Mouse (Mus musculus) heart, adult 2 months (tissue): ENCODE measurements around the gene Clk1. TPM values are rescaled to one million over a fixed set of nuclear protein-coding genes. Genes with fewer than 3 reads are reported as not detected.
A peak's percentile ranks its signal among the peaks of the same experiment; 100 is the strongest.

Source experiments
- DNase-seq, 2 experiments: peaks; one replicate each; pipeline ENCODE4 v3.0.0; 2021
- H3K27ac ChIP-seq: fragments of 200-600 bp; 2 replicates; pipeline ENCODE4 v1.8.1; 2022
- H3K27me3 ChIP-seq: fragments of 200-500 bp; 2 replicates; pipeline ENCODE4 v1.6.1; 2012; ENCODE audit warnings: mild to moderate bottlenecking, low read length, inconsistent platforms, mixed read lengths; ENCODE audit not compliant: control insufficient read depth, insufficient read depth
- H3K36me3 ChIP-seq: fragments of 200-500 bp; 2 replicates; pipeline ENCODE4 v1.6.1; 2012; ENCODE audit warnings: low read length, inconsistent platforms; ENCODE audit not compliant: control insufficient read depth, insufficient read depth
- H3K4me1 ChIP-seq: fragments of 200-500 bp; 2 replicates; pipeline ENCODE4 v1.6.1; 2011; ENCODE audit warnings: low read length; ENCODE audit not compliant: control insufficient read depth, insufficient read depth
- H3K4me3 ChIP-seq: fragments of 200-600 bp; 2 replicates; pipeline ENCODE4 v1.8.1; 2022
- H3K79me2 ChIP-seq: fragments of 200-500 bp; replicated peaks from 2 replicates; pipeline ENCODE4 v1.6.1; 2012; ENCODE audit warnings: mild to moderate bottlenecking, inconsistent platforms, low read length, moderate library complexity, mixed read lengths; ENCODE audit not compliant: control insufficient read depth, insufficient read depth
- H3K9ac ChIP-seq: fragments of 200-500 bp; 2 replicates; pipeline ENCODE4 v1.6.1; 2012; ENCODE audit warnings: low read depth, mild to moderate bottlenecking, control low read depth, inconsistent platforms, low read length, mixed read lengths
- CTCF ChIP-seq: fragments of 200-600 bp; IDR thresholded peaks from 2 replicates; pipeline ENCODE4 v1.8.1; 2022; ENCODE audit warnings: antibody characterized with exemption, mild to moderate bottlenecking, moderate library complexity
- EP300 ChIP-seq: fragments of 200-500 bp; IDR thresholded peaks from 2 replicates; pipeline ENCODE4 v1.6.1; 2011; ENCODE audit warnings: low read depth, low read length, control low read depth; ENCODE audit not compliant: insufficient read depth
- POLR2A ChIP-seq: fragments of 200-500 bp; IDR thresholded peaks from 2 replicates; pipeline ENCODE4 v1.6.1; 2011; ENCODE audit warnings: mild to moderate bottlenecking, low read depth, low read length, control low read depth; ENCODE audit not compliant: insufficient read depth
- WGBS: fragments of 180-500 bp; shearing (Covaris S2); methylation state at CpG from one replicate; pipeline ENCODE4 v1.1.7; 2018; 5-methylcytosine and 5-hydroxymethylcytosine counted together
- intact Hi-C: fragments of 180-260 bp; cut with DNase I; formaldehyde crosslinking; loops from one replicate; pipeline ENCODE4 v1.15.1; 2025
- polyA plus RNA-seq: library from polyadenylated mRNA; depleted of rRNA; stranded (reverse); fragments of >200 nt; gene quantifications from 2 replicates; pipeline ENCODE4 v1.2.3, GENCODE M21; 2012
- total RNA-seq, 2 experiments: library from RNA; stranded (reverse); gene quantifications; 2 replicates each; pipeline ENCODE4 v1.2.3; 2021

The Clk1 gene
- total and polyA plus RNA-seq, 3 experiments: 43.3 to 50.4 (median 50.2) TPM

- Histone ChIP-seq H3K27ac (peak overlapping the region; percentile 80), H3K4me1 (peaks cover 2% of the 10 kb centered on the region), H3K9ac (peak overlapping the region; percentile 63), H3K27me3 (no peaks in the 10 kb centered on the region), H3K4me3 (peak overlapping the region; percentile 76), H3K36me3 (no peaks in the 10 kb centered on the region), H3K79me2 (peaks cover 1% of the 10 kb centered on the region; the same call in 1 of the 2 replicates)
- TF ChIP-seq EP300 (no peak), POLR2A (no peak), CTCF (no peak)
- intact Hi-C loops: loop anchor here (1.0 to 2.0 kb wide), 2 partner anchors 22 to 51 kb away; no protein-coding TSS in a partner anchor
- no peak for DNase-seq
- 10% methylated on average over 10 of the region's 10 CpGs for WGBS
These were observed 20.8 kb upstream of the Clk1 start for GRCm38 (mm10) chr1:58444691-58445090.

GRCm38 (mm10) chr1:58424551-58424950 lies 685 bp upstream of the Clk1 start:
- H3K4me1 ChIP-seq: peaks cover 12% of the 10 kb centered on the region
- intact Hi-C loops: loop anchor here (1.0 kb wide), 1 partner anchor 31 kb away; no protein-coding TSS in a partner anchor
- peaks cover 7% of the 10 kb centered on the region for H3K79me2 ChIP-seq
- H3K9ac ChIP-seq: no peak overlapping the region
- DNase-seq: no peak
- H3K27me3 ChIP-seq: no peaks in the 10 kb centered on the region
- no peak overlapping the region for H3K4me3 ChIP-seq
- peaks cover 21% of the 10 kb centered on the region for H3K36me3 ChIP-seq
- TF ChIP-seq POLR2A: no peak
- WGBS: 87% methylated on average over 3 of the region's 3 CpGs
- H3K27ac ChIP-seq: no peak overlapping the region

GRCm38 (mm10) chr1:58422879-58423278 lies 987 bp downstream of the Clk1 start:
- DNase-seq: peak in 1 of 2 experiments; percentile 49
- WGBS: under 1% methylated on average over 13 of the region's 13 CpGs
- Histone ChIP-seq H3K9ac (peak overlapping the region; percentile 97), H3K27ac (peak overlapping the region; percentile 98), H3K4me3 (peak overlapping the region; percentile 87), H3K27me3 (no peaks in the 10 kb centered on the region), H3K36me3 (peaks cover 35% of the 10 kb centered on the region), H3K4me1 (peaks cover 13% of the 10 kb centered on the region), H3K79me2 (peaks cover 10% of the 10 kb centered on the region)
- TF ChIP-seq EP300 (0 out of 2 replicates have a peak, but pooled peaks have one; percentile 20), CTCF (no peak)
- intact Hi-C loops: loop anchor here (2.0 kb wide), 1 partner anchor 22 kb away; the partner anchor contains the start of genes Nif3l1 and Ppil3

- Histone ChIP-seq H3K4me3 (peak overlapping the region; percentile 87), H3K4me1 (peaks cover 13% of the 10 kb centered on the region), H3K27me3 (no peaks in the 10 kb centered on the region), H3K36me3 (peaks cover 52% of the 10 kb centered on the region), H3K27ac (no peak overlapping the region), H3K79me2 (peaks cover 10% of the 10 kb centered on the region), H3K9ac (no peak overlapping the region)
- intact Hi-C loops: no loop called here
- TF ChIP-seq EP300 (no peak), CTCF (peak; percentile 27; the same call in 1 of the 2 replicates), POLR2A (no peak)
- 7% methylated on average over 7 of the region's 7 CpGs for WGBS
- no peak for DNase-seq
These were observed 2.9 kb downstream of the Clk1 start for GRCm38 (mm10) chr1:58420961-58421360.

GRCm38 (mm10) chr1:58420032-58420431 lies 3.8 kb downstream of the Clk1 start:
- H3K4me3 ChIP-seq: peak overlapping the region; percentile 22; the same call in 1 of the 2 replicates
- H3K27me3 ChIP-seq: no peaks in the 10 kb centered on the region
- no peak overlapping the region for H3K9ac ChIP-seq
- peaks cover 13% of the 10 kb centered on the region for H3K4me1 ChIP-seq
- peaks cover 59% of the 10 kb centered on the region for H3K36me3 ChIP-seq
- 37% methylated on average over 10 of the region's 10 CpGs for WGBS
- DNase-seq: no peak
- H3K79me2 ChIP-seq: peaks cover 10% of the 10 kb centered on the region
- TF ChIP-seq EP300: no peak
- no peak for TF ChIP-seq POLR2A
- no peak for TF ChIP-seq CTCF
- no peak overlapping the region for H3K27ac ChIP-seq
- intact Hi-C loops: no loop called here

- 66% methylated on average over 2 of the region's 2 CpGs for WGBS
- Histone ChIP-seq H3K79me2 (0 out of 2 replicates have a peak, but pooled peaks cover 4% of the 10 kb centered on the region), H3K27ac (no peak overlapping the region), H3K4me1 (peaks cover 9% of the 10 kb centered on the region), H3K36me3 (peaks cover 72% of the 10 kb centered on the region), H3K9ac (no peak overlapping the region), H3K27me3 (no peaks in the 10 kb centered on the region), H3K4me3 (no peak overlapping the region)
- no peak for DNase-seq
- intact Hi-C loops: no loop called here
- TF ChIP-seq POLR2A (no peak), EP300 (no peak), CTCF (no peak)
These were observed 7.8 kb downstream of the Clk1 start for GRCm38 (mm10) chr1:58416048-58416447.
